Mouse (Mus musculus): ENCODE measurements at regions not wholly inside any gene's neighbourhood (a gene's known extent, or its start where the extent isn't known, plus 50 kb on each side); places are given as distances from the start of the nearest gene placed in this dataset.

DNA sequence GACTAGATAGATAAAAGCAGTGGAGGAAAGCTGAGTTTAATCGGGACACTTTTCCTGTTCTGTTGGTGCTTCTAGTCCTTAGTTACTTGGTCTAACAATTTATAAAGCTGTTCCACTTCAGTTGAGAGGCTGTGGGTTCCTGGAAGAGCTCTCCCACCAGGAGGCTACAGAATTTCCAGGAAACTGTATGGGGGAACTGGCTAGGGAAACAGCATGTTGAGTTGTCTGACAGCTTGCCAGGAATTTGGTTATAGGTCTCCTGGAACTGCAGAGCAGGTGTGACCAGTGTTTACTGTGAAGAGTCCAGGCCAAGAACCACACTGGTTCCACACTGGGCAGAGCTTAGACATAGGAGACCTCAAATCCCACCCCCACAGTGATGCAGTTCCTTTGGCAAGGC is 65.0 kb upstream of the Pik3cg start:
- no peak for DNase-seq (ENCODE audit: low spot score)
- intact Hi-C loops (cut with DNase I), result no loop called here

DNA sequence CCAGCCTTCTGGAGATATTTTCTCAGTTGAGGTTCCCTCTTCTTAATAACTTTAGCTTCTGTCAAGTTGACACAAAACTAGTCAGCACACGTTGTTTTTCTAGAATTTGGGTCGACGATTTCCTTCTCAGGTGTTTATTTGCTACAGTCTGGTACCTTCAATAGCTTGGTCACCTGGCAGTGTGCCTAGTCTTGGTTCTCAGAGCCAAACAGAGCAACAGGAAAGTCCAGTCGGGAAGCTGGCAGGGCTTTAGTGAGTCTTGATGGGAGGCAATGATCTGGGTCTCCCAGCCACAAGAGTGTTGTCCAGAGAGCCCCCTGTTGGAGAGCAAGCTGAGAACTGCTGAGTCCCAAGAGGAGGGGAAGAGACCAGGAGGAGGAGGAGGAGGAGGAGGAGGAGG is 71.4 kb upstream of the Pik3cg start:
- intact Hi-C loops (cut with DNase I), result no loop called here
- DNase-seq (ENCODE audit: low spot score), result no peak

DNA sequence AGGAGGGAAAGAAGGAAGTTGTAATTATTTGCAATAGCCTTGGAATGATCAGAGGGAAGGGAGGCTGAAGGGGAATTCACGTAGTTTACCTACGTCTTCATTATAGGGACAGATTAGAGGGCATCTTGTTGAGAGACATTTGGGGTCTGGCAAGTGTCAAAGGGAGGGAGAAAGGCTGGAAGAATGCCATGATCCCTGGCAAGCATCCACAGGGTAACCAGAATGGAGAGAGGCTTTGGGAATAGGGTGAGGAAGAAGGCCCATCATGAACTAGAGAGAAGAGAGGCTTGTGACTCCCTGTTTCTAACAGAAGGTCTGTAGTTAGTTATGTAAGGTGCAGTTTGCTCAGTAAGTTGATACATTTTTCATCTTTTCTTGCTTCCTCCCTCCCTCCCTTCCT is 71.8 kb upstream of the Pik3cg start:
- intact Hi-C loops (cut with DNase I), result no loop called here
- no peak for DNase-seq (ENCODE audit: low spot score)

DNA sequence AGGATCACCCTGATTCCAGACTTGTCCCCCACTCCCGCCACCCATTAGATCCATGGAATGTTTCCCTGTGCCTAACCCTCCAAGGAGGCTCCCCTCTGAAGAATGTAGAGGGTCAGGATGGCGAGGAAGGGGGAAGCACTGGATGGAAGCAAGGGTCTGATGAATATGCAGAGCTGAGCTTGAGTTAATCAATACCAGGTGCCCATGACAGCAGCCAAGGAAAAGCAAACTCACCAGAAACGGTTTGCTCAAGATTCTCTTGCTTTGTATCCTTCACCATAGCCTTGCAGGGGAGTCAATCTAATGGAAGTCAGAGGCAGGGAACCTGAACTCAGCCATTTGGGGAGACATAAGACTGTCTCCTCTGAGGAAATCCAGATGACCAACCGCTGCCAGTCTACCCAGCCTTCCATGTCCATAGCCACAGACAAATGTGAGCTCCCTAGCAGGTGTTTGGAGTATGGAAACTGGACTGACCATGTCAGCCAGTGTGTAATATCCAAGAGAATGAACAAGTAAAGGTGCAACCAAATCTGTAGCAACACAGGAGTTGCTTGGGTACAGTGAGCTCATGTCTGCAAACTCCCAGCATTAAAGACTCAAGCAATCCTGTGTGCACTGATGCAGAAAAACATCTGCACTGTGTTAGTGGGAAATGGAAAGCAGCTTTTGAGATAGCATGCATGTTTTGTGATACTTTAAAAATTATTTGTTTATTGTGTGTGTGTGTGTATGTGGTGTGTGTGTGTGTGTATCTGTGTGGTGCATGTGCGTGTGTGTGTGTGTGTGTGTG is 74.1 kb upstream of the Pik3cg start:
- no peak for DNase-seq (ENCODE audit: low spot score)
- intact Hi-C loops (cut with DNase I), result no loop called here

DNA sequence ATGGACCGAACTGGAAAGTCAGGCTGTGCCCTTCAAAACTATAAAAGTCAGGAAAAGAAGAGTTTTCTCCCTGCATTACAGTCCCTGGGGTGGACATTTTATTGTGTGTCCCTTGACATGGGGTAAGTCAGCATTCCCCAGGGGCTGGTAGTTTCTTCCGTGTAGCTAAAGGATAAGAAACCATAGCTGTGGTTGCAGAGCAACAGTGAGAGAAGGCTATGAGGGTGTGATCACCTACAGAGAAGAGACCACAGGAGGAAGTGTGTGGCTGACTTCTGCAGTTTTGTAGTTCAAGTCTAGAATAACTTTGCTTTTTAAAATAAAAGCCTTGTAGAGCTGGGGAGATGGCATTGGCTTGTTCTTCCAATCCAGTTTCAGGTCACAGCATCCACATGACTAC is 76.6 kb upstream of the Pik3cg start:
- DNase-seq (ENCODE audit: low spot score), result no peak
- intact Hi-C loops (cut with DNase I), result no loop called here

DNA sequence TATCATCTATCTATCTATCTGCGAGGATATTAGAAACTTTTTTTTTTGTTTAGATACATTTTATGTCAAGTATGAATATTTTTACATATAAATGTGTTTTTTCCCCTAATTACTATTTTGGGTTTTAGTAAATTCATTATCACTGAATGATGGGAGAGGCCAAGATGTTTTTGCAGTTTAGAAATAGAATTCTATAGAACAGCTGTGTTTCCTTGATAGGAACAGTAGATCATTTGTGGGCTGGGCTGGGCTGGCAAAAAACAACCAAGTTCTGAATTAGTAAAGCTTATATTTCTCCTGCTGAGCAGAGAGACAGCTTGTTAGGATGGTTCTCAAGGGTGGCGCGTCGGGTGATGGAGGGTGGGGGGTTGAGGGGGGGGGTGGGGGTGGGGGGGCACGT is 78.2 kb upstream of the Pik3cg start:
- intact Hi-C loops (cut with DNase I), result no loop called here

DNA sequence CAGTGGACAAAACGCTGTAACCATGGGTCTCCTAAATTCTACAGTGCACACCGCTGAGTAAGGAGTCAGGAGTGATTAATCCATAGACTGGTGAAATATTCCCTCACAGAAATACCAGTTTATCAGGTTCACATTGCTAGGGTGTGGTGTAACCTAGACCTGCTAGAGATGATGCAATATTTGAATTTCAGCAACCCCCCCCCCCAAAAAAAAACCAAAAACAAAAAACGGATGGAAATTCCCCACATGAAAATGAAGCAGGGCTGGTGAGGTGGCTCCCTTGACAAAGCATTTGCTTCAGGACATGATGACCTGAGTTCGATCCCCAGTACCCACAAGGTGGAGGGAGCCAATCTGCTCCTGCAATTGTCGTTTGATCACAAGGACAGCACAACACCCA is 82.7 kb upstream of the Pik3cg start:
- no peak for DNase-seq (ENCODE audit: low spot score)
- intact Hi-C loops (cut with DNase I), result loop anchor here (5.0 kb wide), 1 partner anchor 606 kb away; no protein-coding TSS in a partner anchor

More for the DNA sequence above, 78.2 kb upstream of the Pik3cg start:
- DNase-seq (ENCODE audit: low spot score), result no peak

DNA sequence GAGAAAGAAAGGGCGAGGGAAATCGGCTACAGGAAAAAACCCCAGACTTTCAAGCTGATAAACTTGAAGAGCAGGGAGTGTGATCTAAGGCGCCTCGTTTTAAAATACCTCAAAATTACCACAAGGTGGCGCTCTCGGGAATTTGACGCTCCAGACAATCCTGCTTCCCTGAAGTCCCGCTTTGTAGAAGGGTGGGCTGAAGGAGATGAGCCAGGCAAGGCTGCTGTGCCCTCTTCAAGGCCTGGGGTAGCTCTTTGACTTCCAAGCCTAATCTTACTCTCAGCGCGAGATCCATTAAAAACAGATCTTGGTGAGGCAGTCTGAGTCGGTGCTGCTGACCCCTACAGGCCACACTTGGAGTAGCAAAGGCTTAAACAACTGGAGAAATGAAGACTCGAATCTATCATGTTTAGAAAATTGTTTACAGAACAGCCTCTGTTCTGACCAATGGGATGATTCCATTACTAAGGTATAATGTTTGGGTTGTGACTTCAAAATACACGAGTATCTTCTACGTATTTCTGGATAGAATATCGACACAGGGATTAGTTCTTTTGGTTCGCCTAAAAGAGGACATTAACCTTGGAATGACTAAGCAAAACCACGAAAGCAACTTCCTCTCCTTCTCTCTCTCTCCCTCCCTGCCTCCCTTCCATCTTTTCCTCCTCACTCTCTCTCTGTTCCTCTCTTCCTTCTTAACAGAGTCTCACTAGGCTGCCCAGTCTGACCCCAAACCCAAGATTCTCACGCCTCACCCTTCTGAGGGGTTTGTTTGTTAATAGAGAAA is 83.7 kb upstream of the Pik3cg start:
- intact Hi-C loops (cut with DNase I), result loop anchor here (1.0 to 5.0 kb wide), 2 partner anchors 87 to 605 kb away; no protein-coding TSS in a partner anchor
- DNase-seq (ENCODE audit: low spot score), result peak; percentile 19

DNA sequence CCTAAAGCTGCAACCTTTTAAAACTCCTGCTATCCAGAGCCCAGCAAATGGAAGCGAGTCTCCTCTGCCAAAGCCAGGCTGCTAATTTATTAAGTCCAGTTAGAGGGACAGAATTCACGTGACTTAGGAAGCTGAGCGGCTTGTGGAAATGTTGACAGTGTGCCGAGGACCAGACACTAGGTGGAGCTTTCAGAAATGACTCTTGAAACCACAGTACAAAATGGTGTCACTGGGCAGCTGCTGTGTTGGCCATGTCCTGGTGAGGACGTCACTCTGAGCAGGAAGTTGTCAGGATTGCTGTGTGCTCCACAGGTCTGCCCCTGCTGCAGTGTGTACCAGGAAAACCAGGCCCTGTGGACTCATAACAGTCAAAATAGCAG is 84.3 kb upstream of the Pik3cg start:
- intact Hi-C loops (cut with DNase I), result loop anchor here (1.0 to 5.0 kb wide), 2 partner anchors 87 to 605 kb away; no protein-coding TSS in a partner anchor
- no peak for DNase-seq (ENCODE audit: low spot score)

DNA sequence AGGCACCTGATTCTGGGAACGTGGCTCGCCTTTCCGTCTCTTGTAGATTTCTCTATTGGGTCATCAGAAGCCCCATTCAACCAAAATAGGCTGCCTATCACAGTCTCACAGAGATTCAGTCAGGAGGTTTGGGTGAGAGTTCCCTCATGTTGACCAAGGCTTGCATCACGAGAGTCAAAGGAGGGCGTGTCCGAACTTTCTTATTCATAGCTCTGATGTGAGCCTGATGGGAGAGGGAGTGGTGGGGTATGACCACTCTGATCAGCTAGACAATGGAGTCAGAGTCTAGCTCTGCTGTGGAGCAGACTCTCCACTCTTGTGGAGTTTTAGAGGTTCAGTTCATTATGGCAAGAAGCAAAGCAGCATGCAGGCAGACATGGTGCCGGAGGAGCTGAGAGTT is 81.1 kb upstream of the Ccdc71l start:
- DNase-seq (ENCODE audit: low spot score), result no peak
- intact Hi-C loops (cut with DNase I), result no loop called here

DNA sequence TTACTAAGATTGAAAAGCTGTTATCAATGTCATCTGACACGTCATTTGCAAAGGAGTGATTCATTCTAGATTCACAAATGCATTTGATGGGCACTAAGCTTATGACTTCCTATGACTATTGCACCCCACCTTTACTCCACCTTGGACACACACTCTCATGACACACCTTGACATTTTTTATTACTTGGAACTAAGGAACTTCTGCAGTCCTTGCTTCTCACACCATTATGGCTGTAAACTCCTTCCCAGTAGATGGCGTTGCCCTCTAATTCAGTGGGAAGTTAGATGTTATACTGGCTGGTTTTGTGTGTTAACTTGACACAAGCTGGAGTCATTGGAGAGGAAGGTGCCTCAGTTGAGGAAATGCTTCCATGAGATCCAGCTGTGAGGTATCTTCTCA is 78.8 kb upstream of the Ccdc71l start:
- DNase-seq (ENCODE audit: low spot score), result no peak
- intact Hi-C loops (cut with DNase I), result no loop called here

DNA sequence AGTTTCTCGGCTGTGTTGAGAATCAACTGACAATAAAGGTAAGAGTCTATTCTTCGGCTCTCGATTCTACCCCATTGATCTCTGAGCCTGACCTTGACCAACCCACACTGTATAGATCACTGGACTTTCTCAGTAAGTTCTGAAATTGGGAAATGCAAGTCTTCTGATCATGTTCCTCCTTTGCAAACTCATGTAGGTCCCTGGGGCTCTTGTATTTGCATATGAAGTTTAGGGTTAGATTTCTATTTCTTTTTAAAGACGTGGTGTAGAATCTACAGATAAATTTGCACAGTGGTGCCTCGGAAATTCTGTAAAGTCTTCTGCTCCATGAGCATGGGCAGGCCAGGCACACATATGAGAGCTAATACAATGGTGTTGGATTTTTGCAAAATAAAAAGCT is 72.8 kb upstream of the Ccdc71l start:
- DNase-seq (ENCODE audit: low spot score), result no peak
- intact Hi-C loops (cut with DNase I), result no loop called here

DNA sequence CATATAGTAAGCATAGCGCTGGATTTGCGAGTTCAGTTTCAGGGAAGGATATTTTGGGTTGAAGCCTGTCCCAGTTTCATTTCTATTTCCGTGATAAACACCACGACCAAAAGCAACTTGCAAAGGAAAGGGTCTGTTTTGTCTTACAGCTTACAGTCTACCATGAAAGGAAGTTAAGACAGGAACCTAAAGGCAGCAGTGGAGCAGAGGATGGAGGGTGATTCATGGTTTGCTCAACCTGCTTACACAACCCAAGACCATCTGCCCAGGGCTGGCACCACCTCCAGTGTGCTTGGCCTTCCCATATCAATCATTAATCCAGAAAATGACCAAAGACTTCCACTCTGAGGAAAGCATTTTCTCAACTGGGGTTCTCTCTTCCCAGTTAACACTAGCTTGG is 72.2 kb upstream of the Ccdc71l start:
- no peak for DNase-seq (ENCODE audit: low spot score)
- intact Hi-C loops (cut with DNase I), result no loop called here

DNA sequence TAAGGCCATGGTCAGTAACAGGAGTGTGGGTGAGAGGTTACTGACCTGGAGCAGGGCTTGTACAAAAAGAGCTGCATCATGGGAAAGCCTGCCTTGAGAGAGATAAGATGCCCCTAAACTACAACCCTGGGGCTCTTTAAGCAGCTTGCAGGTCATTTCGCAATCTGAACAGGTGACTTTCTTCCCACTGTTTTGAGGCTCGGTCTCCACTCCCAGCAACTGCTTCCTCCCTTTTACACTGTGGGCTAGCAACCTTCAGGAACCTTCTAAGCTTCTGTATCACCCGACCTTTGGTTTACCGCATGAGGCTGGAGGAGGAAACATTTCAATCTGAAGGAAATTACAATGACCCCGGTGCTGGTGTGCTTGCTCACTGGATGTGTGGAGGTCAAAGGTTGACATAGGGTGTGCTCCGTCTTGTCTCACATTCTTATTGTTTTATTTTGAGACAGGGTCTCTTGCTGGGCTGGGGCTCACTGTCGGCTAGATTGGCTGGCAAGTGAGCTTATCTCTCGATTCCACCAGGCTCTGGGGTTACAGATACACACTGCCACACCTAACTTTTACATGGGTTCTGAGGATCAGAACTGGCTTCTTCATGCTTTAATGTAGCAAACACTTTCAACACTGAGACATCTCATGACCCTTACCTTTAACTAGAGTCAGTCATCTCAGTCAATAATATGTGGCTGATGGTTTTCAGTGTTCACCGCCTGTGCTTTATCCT is 71.1 kb upstream of the Ccdc71l start:
- intact Hi-C loops (cut with DNase I), result no loop called here
- DNase-seq (ENCODE audit: low spot score), result no peak

DNA sequence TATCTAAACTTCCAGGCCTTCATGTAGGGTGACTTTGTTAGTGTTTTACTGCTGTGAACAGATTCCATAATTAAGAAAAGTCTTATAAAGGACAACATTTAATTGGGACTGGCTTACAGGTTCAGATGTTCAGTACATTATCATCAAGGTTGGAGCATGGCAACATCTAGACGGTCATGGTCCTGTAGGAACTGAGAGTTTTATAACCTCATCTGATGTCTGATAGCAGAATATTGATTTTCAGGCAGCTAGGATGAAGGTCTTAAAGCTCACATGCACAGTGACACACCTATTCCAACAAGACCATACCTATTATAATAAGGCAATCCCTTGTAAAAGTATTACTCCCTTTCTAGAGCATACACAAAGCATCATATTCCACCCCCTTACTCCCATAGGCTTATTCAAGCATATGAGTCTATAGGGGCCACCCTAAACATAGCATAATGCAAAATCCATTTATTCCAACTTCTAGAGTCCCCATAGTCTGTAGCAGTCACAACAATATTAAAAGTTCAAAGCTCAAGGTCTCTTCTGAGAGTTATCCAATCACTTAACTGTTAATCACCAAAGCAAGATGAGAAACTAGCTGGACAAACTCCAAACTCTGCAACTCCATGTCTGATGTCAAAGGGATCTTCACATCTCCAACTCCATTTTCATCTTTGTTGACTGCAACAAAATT is 63.3 kb upstream of the Ccdc71l start:
- DNase-seq (ENCODE audit: low spot score), result no peak
- intact Hi-C loops (cut with DNase I), result no loop called here
